Mouse (Mus musculus) layer of hippocampus, postnatal 14 days (tissue): ENCODE measurements at regions not wholly inside any gene's neighbourhood (a gene's known extent, or its start where the extent isn't known, plus 50 kb on each side); places are given as distances from the start of the nearest gene placed in this dataset.
A peak's percentile ranks its signal among the peaks of the same experiment; 100 is the strongest.

Experiments
- DNase-seq, 2 experiments: peaks; one replicate each; pipeline ENCODE4 v3.0.0; 2021 to 2022; ENCODE audit warnings: low spot score in 2 of 2, mixed read lengths in 1 of 2

- DNase-seq = peak in 1 of 2 experiments; percentile 7
Observed at GRCm38 (mm10) chr1:157939516-157939915, 416.6 kb downstream of the Brinp2 start.

GRCm38 (mm10) chr1:157940331-157940758 lies 415.8 kb downstream of the Brinp2 start:
- no peak for DNase-seq

GRCm38 (mm10) chr1:157957506-157957905 lies 398.6 kb downstream of the Brinp2 start:
- DNase-seq = no peak

- DNase-seq = no peak
Observed at GRCm38 (mm10) chr1:157964461-157964860, 391.7 kb downstream of the Brinp2 start.

GRCm38 (mm10) chr1:157969635-157970111 lies 386.5 kb downstream of the Brinp2 start:
- peak in 1 of 2 experiments; percentile 34 for DNase-seq

GRCm38 (mm10) chr1:157973373-157974232 lies 382.5 kb downstream of the Brinp2 start:
- DNase-seq = no peak

GRCm38 (mm10) chr1:157974656-157975055 lies 381.5 kb downstream of the Brinp2 start:
- no peak for DNase-seq

GRCm38 (mm10) chr1:158019161-158019560 lies 337.0 kb downstream of the Brinp2 start:
- no peak for DNase-seq

GRCm38 (mm10) chr1:158039756-158040155 lies 316.4 kb downstream of the Brinp2 start:
- DNase-seq = peak in 1 of 2 experiments; percentile 34

GRCm38 (mm10) chr1:158040334-158040733 lies 315.8 kb downstream of the Brinp2 start:
- DNase-seq = peak in 1 of 2 experiments; percentile 34

GRCm38 (mm10) chr1:158052644-158053043 lies 303.5 kb downstream of the Brinp2 start:
- DNase-seq = no peak

- no peak for DNase-seq
Observed at GRCm38 (mm10) chr1:158054961-158055360, 301.2 kb downstream of the Brinp2 start.

- no peak for DNase-seq
Observed at GRCm38 (mm10) chr1:158056994-158057630, 299.0 kb downstream of the Brinp2 start.

GRCm38 (mm10) chr1:158057789-158058188 lies 298.3 kb downstream of the Brinp2 start:
- DNase-seq = no peak

- DNase-seq = no peak
Observed at GRCm38 (mm10) chr1:158061995-158062394, 294.1 kb downstream of the Brinp2 start.

GRCm38 (mm10) chr1:158082181-158082580 lies 273.9 kb downstream of the Brinp2 start:
- no peak for DNase-seq

GRCm38 (mm10) chr1:158085856-158086255 lies 270.3 kb downstream of the Brinp2 start:
- DNase-seq = no peak

- peak; percentile 11 to 31 for DNase-seq
Observed at GRCm38 (mm10) chr1:158097500-158097899, 258.6 kb downstream of the Brinp2 start.

GRCm38 (mm10) chr1:158119708-158120107 lies 236.4 kb downstream of the Brinp2 start:
- no peak for DNase-seq

GRCm38 (mm10) chr1:158124902-158125301 lies 231.2 kb downstream of the Brinp2 start:
- DNase-seq = no peak

- no peak for DNase-seq
Observed at GRCm38 (mm10) chr1:158126272-158126671, 229.9 kb downstream of the Brinp2 start.

- no peak for DNase-seq
Observed at GRCm38 (mm10) chr1:158129243-158129770, 226.8 kb downstream of the Brinp2 start.
